Mouse (Mus musculus): ENCODE data around the gene Chchd5. TPM values are rescaled to one million over a fixed set of nuclear protein-coding genes. Genes with fewer than 3 reads are reported as not detected.

Chchd5 gene
- total RNA-seq (2023) = 11.7 TPM

GRCm38 (mm10) chr2:129129412-129129929, at the start of gene Chchd5:
Chchd5 (plus strand) TSS chr2:129129700.

DNA sequence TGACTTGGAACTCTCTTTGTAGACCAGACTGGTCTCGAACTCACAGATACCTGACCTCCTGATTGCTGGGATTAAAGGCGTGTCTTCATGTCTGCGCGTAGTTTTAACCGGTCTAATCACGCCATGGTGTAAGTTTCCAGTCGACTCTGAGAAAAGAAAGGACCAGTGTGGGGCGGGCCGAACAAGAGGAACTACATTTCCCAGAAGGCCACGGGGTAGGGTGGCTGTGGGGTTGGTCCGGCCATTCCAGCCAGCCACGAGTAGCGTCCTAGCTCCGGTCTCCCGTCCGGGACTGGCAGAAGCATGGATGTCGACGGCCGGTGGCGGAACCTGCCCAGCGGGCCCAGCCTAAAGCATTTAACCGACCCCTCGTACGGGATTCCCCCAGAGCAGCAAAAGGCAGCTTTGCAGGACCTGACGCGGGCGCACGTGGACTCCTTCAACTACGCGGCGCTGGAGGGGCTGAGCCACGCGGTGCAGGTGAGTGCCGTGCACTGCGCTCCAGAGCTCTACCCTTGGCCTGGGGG, 28.7 kb upstream of the Chchd5 start, which contains the start of gene Polr1b:
Polr1b (plus strand) TSS at position 212 of the 527 bp plus-strand sequence.

Other genes with a start within 250 kb of the Chchd5 start
- 5.5 TPM for gene Zc3h8, start 185.6 kb upstream of the Chchd5 start, total RNA-seq (2023)
- gene Zc3h6, start 162.3 kb upstream of the Chchd5 start, total RNA-seq (2023) = 12.4 TPM
- gene Gm10762, start 162.0 kb upstream of the Chchd5 start, total RNA-seq (2023) = 5.6 TPM
- 0.12 TPM for gene Vinac1, start 81.5 kb upstream of the Chchd5 start, total RNA-seq (2023)
- gene Ttl, start 63.8 kb upstream of the Chchd5 start, total RNA-seq (2023) = 8.8 TPM
- gene Polr1b, start 28.7 kb upstream of the Chchd5 start, total RNA-seq (2023) = 45.2 TPM
- 278 TPM for gene Slc20a1, start 69.1 kb downstream of the Chchd5 start, total RNA-seq (2023)
- 0.76 TPM for gene Ckap2l, start 167.5 kb downstream of the Chchd5 start, total RNA-seq (2023)
- 0.56 TPM for gene Il1a, start 180.3 kb downstream of the Chchd5 start, total RNA-seq (2023)
- 12.9 TPM for gene Il1b, start 241.4 kb downstream of the Chchd5 start, total RNA-seq (2023)

Measured in CD4-positive naive resting alpha-beta T cell, adult 76 days (primary cell).